Mouse (Mus musculus) liver, embryonic 11.5 days (tissue): Measurements from ENCODE around the gene Lhpp. TPM values are rescaled to one million over a fixed set of nuclear protein-coding genes. Genes with fewer than 3 reads are reported as not detected.

Experiments
- ATAC-seq: fragments of 200-750 bp; cut with Nextera tagmentation; replicated peaks from 2 replicates; pipeline ENCODE4 v1.8.0; 2017; ENCODE audit warnings: moderate number of reproducible peaks, mild to moderate bottlenecking, moderate TSS enrichment, moderate library complexity; ENCODE audit not compliant: low FRiP score
- DNase-seq: peaks from one replicate; pipeline ENCODE4 v3.0.0-alpha.2; 2017; ENCODE audit warnings: low spot score
- H3K27ac ChIP-seq: fragments of 300-500 bp; sonication (generic); 2 replicates; pipeline ENCODE4 v1.5.1; 2014; ENCODE audit warnings: mild to moderate bottlenecking, low read depth, low read length, control low read depth
- H3K27me3 ChIP-seq: fragments of 300-500 bp; sonication (generic); replicated peaks from 2 replicates; pipeline ENCODE4 v1.6.1; 2014; ENCODE audit warnings: low read length, mixed read lengths; ENCODE audit not compliant: control insufficient read depth, insufficient read depth
- H3K36me3 ChIP-seq: fragments of 300-500 bp; sonication (generic); 2 replicates; pipeline ENCODE4 v1.6.1; 2014; ENCODE audit warnings: mild to moderate bottlenecking, low read length, moderate library complexity, mixed read lengths; ENCODE audit not compliant: control insufficient read depth, insufficient read depth
- H3K4me1 ChIP-seq: fragments of 300-500 bp; sonication (generic); replicated peaks from 2 replicates; pipeline ENCODE4 v1.6.1; 2014; ENCODE audit warnings: low read length, mixed read lengths; ENCODE audit not compliant: control insufficient read depth, insufficient read depth
- H3K4me2 ChIP-seq: fragments of 300-500 bp; sonication (generic); 2 replicates; pipeline ENCODE4 v1.6.1; 2014; ENCODE audit warnings: mild to moderate bottlenecking, control low read depth, moderate library complexity
- H3K4me3 ChIP-seq: fragments of 300-500 bp; sonication (generic); 2 replicates; pipeline ENCODE4 v1.5.1; 2014; ENCODE audit warnings: low read depth, low read length, control low read depth
- H3K9ac ChIP-seq: fragments of 300-500 bp; sonication (generic); 2 replicates; pipeline ENCODE4 v1.6.1; 2014; ENCODE audit warnings: low read depth, low read length, control low read depth
- H3K9me3 ChIP-seq: fragments of 300-500 bp; sonication (generic); 2 replicates; pipeline ENCODE4 v1.6.1; 2016; ENCODE audit warnings: low read length, inconsistent platforms, mixed read lengths; ENCODE audit not compliant: control insufficient read depth
- WGBS: fragments of 180-500 bp; shearing (Covaris S2); extraction: QIAGEN DNeasy Blood & Tissue Kit; methylation state at CpG from one replicate; pipeline ENCODE4 v1.1.7; 2014; 5-methylcytosine and 5-hydroxymethylcytosine counted together
- polyA plus RNA-seq: library from polyadenylated mRNA; unstranded; fragments of >200 nt; fragmentation: Nextera tagmentation; extraction: Ambion mirVana; gene quantifications from 2 replicates; pipeline ENCODE4 v1.2.1, GENCODE M21; 2014

The Lhpp gene
- polyA plus RNA-seq, 1 experiment from 2014 or later, result 15.8 TPM

- Histone ChIP-seq H3K4me2 (no peak overlapping the region), H3K27me3 (no peaks in the 10 kb centered on the region), H3K9me3 (no peaks in the 10 kb centered on the region), H3K4me3 (no peak overlapping the region), H3K4me1 (0 out of 2 replicates have a peak, but pooled peaks cover 3% of the 10 kb centered on the region), H3K36me3 (no peaks in the 10 kb centered on the region), H3K27ac (no peak overlapping the region), H3K9ac (no peak overlapping the region)
- ATAC-seq, result no peak
- DNase-seq, result no peak
- 61% methylated on average over 4 of the region's 4 CpGs for WGBS
Measured at GRCm38 (mm10) chr7:132698737-132699136, 88.3 kb downstream of the Lhpp start.

GRCm38 (mm10) chr7:132699165-132699564 lies 88.7 kb downstream of the Lhpp start:
- ATAC-seq (no peak), DNase-seq (no peak)
- Histone ChIP-seq H3K4me1 (0 out of 2 replicates have a peak, but pooled peaks cover 3% of the 10 kb centered on the region), H3K27me3 (no peaks in the 10 kb centered on the region), H3K4me3 (no peak overlapping the region), H3K9me3 (no peaks in the 10 kb centered on the region), H3K36me3 (no peaks in the 10 kb centered on the region), H3K4me2 (no peak overlapping the region), H3K27ac (no peak overlapping the region), H3K9ac (no peak overlapping the region)
- 75% methylated on average over 4 of the region's 4 CpGs for WGBS

GRCm38 (mm10) chr7:132699639-132700038 lies 89.2 kb downstream of the Lhpp start:
- H3K4me2 ChIP-seq, result no peak overlapping the region
- no peaks in the 10 kb centered on the region for H3K27me3 ChIP-seq
- H3K4me3 ChIP-seq, result no peak overlapping the region
- H3K27ac ChIP-seq, result no peak overlapping the region
- no peak for DNase-seq
- H3K36me3 ChIP-seq, result no peaks in the 10 kb centered on the region
- 0 out of 2 replicates have a peak, but pooled peaks cover 3% of the 10 kb centered on the region for H3K4me1 ChIP-seq
- no peak overlapping the region for H3K9ac ChIP-seq
- no peak for ATAC-seq
- H3K9me3 ChIP-seq, result no peaks in the 10 kb centered on the region

- H3K27me3 ChIP-seq, result no peaks in the 10 kb centered on the region
- DNase-seq (no peak), ATAC-seq (no peak)
- H3K4me2 ChIP-seq, result no peak overlapping the region
- no peaks in the 10 kb centered on the region for H3K9me3 ChIP-seq
- no peak overlapping the region for H3K9ac ChIP-seq
- no peaks in the 10 kb centered on the region for H3K36me3 ChIP-seq
- WGBS, result 69% methylated on average over 4 of the region's 4 CpGs
- H3K4me3 ChIP-seq, result no peak overlapping the region
- H3K27ac ChIP-seq, result no peak overlapping the region
- 0 out of 2 replicates have a peak, but pooled peaks cover 3% of the 10 kb centered on the region for H3K4me1 ChIP-seq
Measured at GRCm38 (mm10) chr7:132700107-132700506, 89.7 kb downstream of the Lhpp start.

GRCm38 (mm10) chr7:132701412-132701811 lies 91.0 kb downstream of the Lhpp start:
- 83% methylated on average over 3 of the region's 3 CpGs for WGBS
- Histone ChIP-seq H3K4me2 (no peak overlapping the region), H3K4me1 (0 out of 2 replicates have a peak, but pooled peaks cover 3% of the 10 kb centered on the region), H3K9me3 (no peaks in the 10 kb centered on the region), H3K27ac (no peak overlapping the region), H3K4me3 (no peak overlapping the region), H3K36me3 (no peaks in the 10 kb centered on the region), H3K27me3 (no peaks in the 10 kb centered on the region), H3K9ac (no peak overlapping the region)
- ATAC-seq (no peak), DNase-seq (no peak)

GRCm38 (mm10) chr7:132702024-132702423 lies 91.6 kb downstream of the Lhpp start:
- no peak for DNase-seq
- no peak overlapping the region for H3K4me2 ChIP-seq
- WGBS, result 82% methylated on average over 3 of the region's 3 CpGs
- ATAC-seq, result no peak
- no peaks in the 10 kb centered on the region for H3K27me3 ChIP-seq
- H3K4me3 ChIP-seq, result no peak overlapping the region
- H3K4me1 ChIP-seq, result 0 out of 2 replicates have a peak, but pooled peaks cover 3% of the 10 kb centered on the region
- H3K9me3 ChIP-seq, result no peaks in the 10 kb centered on the region
- H3K9ac ChIP-seq, result no peak overlapping the region
- no peaks in the 10 kb centered on the region for H3K36me3 ChIP-seq
- no peak overlapping the region for H3K27ac ChIP-seq

GRCm38 (mm10) chr7:132702492-132703070 lies 92.1 kb downstream of the Lhpp start:
- Histone ChIP-seq H3K4me2 (no peak overlapping the region), H3K27ac (no peak overlapping the region), H3K4me1 (0 out of 2 replicates have a peak, but pooled peaks cover 3% of the 10 kb centered on the region), H3K9ac (no peak overlapping the region), H3K36me3 (no peaks in the 10 kb centered on the region), H3K27me3 (no peaks in the 10 kb centered on the region), H3K4me3 (no peak overlapping the region), H3K9me3 (no peaks in the 10 kb centered on the region)
- 64% methylated on average over 5 of the region's 5 CpGs for WGBS
- DNase-seq (no peak), ATAC-seq (no peak)

- no peak overlapping the region for H3K27ac ChIP-seq
- 0 out of 2 replicates have a peak, but pooled peaks cover 3% of the 10 kb centered on the region for H3K4me1 ChIP-seq
- no peaks in the 10 kb centered on the region for H3K27me3 ChIP-seq
- H3K4me2 ChIP-seq, result no peak overlapping the region
- no peak overlapping the region for H3K4me3 ChIP-seq
- no peak for DNase-seq
- 82% methylated on average over 9 of the region's 9 CpGs for WGBS
- H3K36me3 ChIP-seq, result no peaks in the 10 kb centered on the region
- H3K9ac ChIP-seq, result no peak overlapping the region
- no peaks in the 10 kb centered on the region for H3K9me3 ChIP-seq
- ATAC-seq, result no peak
Measured at GRCm38 (mm10) chr7:132703515-132704309, 93.3 kb downstream of the Lhpp start.
